Mouse (Mus musculus): ENCODE data around the gene Asxl2. TPM values are rescaled to one million over a fixed set of nuclear protein-coding genes. Genes with fewer than 3 reads are reported as not detected.
"Not testable (repeated sequence)": the region's sequence is repeated elsewhere in the genome, so short reads cannot be mapped to it uniquely, and the experiment has no call there.

Asxl2 gene
- polyA plus RNA-seq, 1 experiment from 2014 or later: 12.8 TPM

DNA sequence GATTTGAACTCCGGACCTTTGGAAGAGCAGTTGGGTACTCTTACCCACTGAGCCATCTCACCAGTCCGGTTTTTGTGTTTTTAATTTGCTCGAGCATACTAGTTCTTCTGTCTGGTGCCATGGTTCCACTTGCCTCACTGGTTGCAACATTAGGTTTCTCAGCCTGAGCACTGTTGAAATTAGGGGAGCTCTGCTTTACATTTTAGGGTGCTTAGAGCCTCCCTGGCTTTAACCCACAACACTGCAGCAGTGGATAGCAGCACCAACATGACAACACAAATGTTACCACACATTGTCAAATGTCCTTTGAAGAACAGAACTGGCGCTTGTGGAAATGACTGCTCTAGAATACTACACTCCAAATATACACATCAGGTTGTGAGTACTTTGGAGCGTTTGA lies 98.9 kb downstream of the Asxl2 start:
- no peaks in the 10 kb centered on the region for H3K36me3 ChIP-seq
- H3K9ac ChIP-seq: no peak overlapping the region
- no peak for ATAC-seq (ENCODE audit: low FRiP score)
- 95% methylated on average over 5 of the region's 5 CpGs for WGBS
- H3K4me2 ChIP-seq: no peak overlapping the region
- no peaks in the 10 kb centered on the region for H3K27me3 ChIP-seq
- no peaks in the 10 kb centered on the region for H3K4me1 ChIP-seq (replicated peaks)
- no peak overlapping the region for H3K4me3 ChIP-seq
- H3K9me3 ChIP-seq: no peaks in the 10 kb centered on the region
- no peak overlapping the region for H3K27ac ChIP-seq

DNA sequence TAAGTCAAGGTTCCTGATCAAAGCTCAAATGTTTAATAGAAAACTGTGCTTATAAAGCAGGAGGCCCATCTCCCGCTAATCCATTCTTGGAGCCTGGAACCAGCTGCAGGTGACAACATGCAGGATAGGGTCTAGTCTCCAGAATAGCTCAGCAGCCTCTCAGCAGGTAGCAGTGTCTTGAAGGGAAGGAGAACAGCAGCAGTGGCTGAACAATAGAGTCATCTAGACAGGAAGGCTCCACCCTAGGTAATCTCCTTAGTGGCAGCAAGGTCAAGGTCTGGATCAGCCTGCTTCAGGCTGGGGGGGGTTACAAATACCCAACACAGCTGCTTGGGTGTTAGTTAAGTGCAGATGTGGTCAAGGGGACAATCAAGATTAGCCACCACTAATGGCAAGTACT lies 108.8 kb downstream of the Asxl2 start:
- WGBS: 95% methylated on average over 1 of the region's 1 CpGs
- ATAC-seq (ENCODE audit: low FRiP score); H3K27ac ChIP-seq; H3K4me3 ChIP-seq; H3K36me3 ChIP-seq; H3K9ac ChIP-seq; H3K4me1 ChIP-seq (replicated peaks); H3K4me2 ChIP-seq; H3K9me3 ChIP-seq; H3K27me3 ChIP-seq: not testable (repeated sequence)

DNA sequence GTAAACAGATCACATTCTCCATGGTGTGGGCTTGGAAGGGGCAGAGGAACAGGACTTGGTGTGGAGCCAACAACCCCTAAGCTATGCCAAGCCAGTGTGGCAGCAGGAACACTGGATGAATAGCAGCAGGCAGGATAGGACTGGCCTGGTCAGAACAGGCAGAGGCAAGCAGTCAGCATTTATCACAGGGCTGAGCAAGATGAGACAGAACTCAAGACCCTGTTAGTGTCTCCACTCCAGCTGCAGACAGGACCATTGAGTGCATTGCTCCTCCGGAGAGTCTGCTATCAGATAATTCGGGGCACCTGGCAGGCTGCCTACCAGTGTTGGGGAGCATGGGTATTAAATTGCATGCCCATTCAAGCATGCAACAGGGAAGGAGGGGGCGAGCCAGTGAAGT lies 111.0 kb downstream of the Asxl2 start:
- Histone ChIP-seq H3K4me3 (no peak overlapping the region), H3K27ac (no peak overlapping the region), H3K9ac (no peak overlapping the region), H3K4me2 (no peak overlapping the region), H3K36me3 (no peaks in the 10 kb centered on the region), H3K4me1 (replicated peaks) (no peaks in the 10 kb centered on the region), H3K27me3 (no peaks in the 10 kb centered on the region), H3K9me3 (no peaks in the 10 kb centered on the region; the same call in 1 of the 2 replicates)
- peak; percentile 69; the same call in 1 of the 2 replicates for ATAC-seq (ENCODE audit: low FRiP score)
- WGBS: 78% methylated on average over 3 of the region's 3 CpGs

DNA sequence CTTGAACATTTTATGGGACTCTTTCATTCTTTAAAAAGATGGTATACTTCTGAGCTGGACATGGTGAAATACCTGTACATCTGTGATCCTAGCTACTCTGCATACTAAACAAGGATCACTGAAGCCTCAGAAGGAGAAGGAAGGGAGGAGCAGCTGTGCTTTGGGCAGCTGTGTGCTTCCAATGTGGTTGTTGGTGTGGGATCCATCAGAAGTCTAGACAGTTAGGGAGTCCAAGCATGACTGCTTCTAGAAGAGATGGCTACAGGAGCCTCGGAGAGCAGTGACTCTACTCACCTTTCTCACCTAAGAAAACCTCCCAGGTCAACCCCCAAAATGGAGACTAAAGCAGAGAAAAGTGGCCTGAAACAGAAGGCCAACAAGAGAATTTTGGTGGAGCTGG lies 111.4 kb downstream of the Asxl2 start:
- 86% methylated on average over 1 of the region's 1 CpGs for WGBS
- Histone ChIP-seq H3K27me3 (no peaks in the 10 kb centered on the region), H3K4me3 (no peak overlapping the region), H3K9me3 (no peaks in the 10 kb centered on the region; the same call in 1 of the 2 replicates), H3K9ac (no peak overlapping the region), H3K36me3 (no peaks in the 10 kb centered on the region), H3K4me1 (replicated peaks) (no peaks in the 10 kb centered on the region), H3K4me2 (no peak overlapping the region), H3K27ac (no peak overlapping the region)
- no peak for ATAC-seq (ENCODE audit: low FRiP score)

DNA sequence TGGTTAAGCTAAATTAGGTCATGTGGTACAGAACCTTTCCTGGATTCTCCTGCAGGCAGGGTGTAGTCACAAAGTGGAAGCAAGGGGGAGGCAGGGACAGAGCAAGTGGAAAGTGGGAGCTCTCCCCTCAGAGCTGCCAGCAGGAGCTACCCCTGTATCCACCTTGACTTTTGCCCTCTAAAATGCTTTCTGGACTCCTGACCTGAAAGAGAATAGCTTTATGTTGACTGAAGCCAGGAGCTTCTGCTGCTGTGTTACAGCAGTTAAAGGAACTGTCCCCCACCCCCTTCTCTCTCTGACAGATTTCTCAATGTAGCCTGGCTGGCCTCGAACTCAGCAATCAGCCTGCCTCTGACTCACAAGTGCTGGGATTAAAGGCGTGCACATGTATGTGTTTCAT lies 112.9 kb downstream of the Asxl2 start:
- H3K4me3 ChIP-seq: no peak overlapping the region
- no peak overlapping the region for H3K9ac ChIP-seq
- no peak for ATAC-seq (ENCODE audit: low FRiP score)
- no peaks in the 10 kb centered on the region; the same call in 1 of the 2 replicates for H3K9me3 ChIP-seq
- no peaks in the 10 kb centered on the region for H3K4me1 ChIP-seq (replicated peaks)
- no peaks in the 10 kb centered on the region for H3K27me3 ChIP-seq
- no peaks in the 10 kb centered on the region for H3K36me3 ChIP-seq
- H3K27ac ChIP-seq: no peak overlapping the region
- no peak overlapping the region for H3K4me2 ChIP-seq
- WGBS: 72% methylated on average over 2 of the region's 2 CpGs

DNA sequence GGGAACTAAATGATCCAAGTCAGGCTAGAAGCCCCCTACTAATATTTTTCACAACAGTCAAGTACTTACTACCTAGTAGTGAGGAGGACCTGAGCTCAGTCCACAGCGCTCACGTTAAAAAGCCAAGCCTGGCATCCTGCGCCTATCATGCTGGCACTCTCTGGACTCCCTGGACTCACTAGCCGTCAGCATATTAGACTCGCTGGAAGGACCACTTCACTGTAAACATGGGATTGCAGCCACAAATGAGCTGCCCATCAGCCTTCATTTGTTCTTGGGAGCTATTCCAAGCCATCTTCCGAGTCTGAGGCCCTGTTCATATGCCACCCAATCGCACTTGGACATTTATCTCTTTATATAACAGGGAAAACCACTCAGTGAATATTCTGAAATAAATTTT lies 114.2 kb downstream of the Asxl2 start:
- Histone ChIP-seq H3K9ac (no peak overlapping the region), H3K27me3 (no peaks in the 10 kb centered on the region), H3K4me3 (no peak overlapping the region), H3K4me2 (no peak overlapping the region), H3K36me3 (no peaks in the 10 kb centered on the region), H3K9me3 (no peaks in the 10 kb centered on the region), H3K4me1 (replicated peaks) (no peaks in the 10 kb centered on the region), H3K27ac (no peak overlapping the region)
- ATAC-seq (ENCODE audit: low FRiP score): no peak
- WGBS: 94% methylated on average over 7 of the region's 7 CpGs

DNA sequence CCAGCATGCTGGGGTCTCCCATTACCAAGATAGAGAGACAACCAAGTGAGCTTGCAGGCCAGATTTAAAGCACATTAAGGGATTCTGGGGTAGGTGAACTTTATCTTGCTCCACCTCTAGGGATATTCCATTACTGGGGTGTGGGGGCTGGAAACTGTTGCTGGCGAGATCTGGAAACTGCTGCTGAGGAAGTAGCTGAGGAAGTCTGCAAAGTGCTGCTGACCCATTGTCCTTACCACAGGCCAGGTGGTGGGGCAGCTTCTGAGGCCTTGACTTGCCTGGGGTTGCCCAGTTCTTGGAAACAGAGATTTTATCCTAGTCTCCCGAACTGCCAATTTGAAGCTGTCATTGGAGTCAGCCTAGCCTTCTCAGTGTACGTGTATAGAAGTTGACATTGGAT lies 118.8 kb downstream of the Asxl2 start:
- Histone ChIP-seq H3K27ac (no peak overlapping the region), H3K4me1 (replicated peaks) (no peaks in the 10 kb centered on the region; the same call in 1 of the 2 replicates), H3K9me3 (no peaks in the 10 kb centered on the region), H3K36me3 (no peaks in the 10 kb centered on the region), H3K9ac (no peak overlapping the region), H3K27me3 (no peaks in the 10 kb centered on the region), H3K4me3 (no peak overlapping the region), H3K4me2 (no peak overlapping the region)
- 76% methylated on average over 3 of the region's 3 CpGs for WGBS
- ATAC-seq (ENCODE audit: low FRiP score): no peak

DNA sequence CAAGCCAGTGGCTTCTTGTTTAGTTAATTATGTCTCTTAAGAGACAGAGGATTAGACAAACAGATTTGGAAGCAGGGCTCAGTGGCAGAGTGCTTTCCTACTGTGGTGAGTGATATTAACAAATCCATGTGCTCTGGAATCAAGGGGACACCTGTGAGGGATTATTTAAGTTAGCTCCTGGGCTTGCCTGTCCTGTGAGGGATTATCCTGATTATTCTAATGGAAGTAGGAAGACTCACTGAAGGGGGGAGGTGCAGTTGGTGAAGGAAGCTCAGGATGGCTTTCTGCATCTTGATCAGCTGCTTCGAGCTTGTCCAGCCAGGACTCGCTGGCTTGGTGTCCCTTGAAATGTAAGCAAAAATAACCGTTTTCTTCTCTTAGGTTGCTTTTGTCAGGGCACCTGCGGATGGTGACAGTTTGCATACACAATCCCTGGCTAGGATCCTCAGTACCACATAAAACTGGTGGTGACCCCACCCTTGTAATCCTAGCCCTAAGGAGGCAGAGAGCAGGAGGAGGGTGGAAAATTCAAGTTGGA lies 119.5 kb downstream of the Asxl2 start:
- WGBS: 54% methylated on average over 4 of the region's 4 CpGs
- no peak overlapping the region for H3K4me3 ChIP-seq
- H3K27ac ChIP-seq: no peak overlapping the region
- H3K9ac ChIP-seq: no peak overlapping the region
- no peaks in the 10 kb centered on the region; the same call in 1 of the 2 replicates for H3K4me1 ChIP-seq (replicated peaks)
- H3K9me3 ChIP-seq: no peaks in the 10 kb centered on the region
- no peaks in the 10 kb centered on the region for H3K36me3 ChIP-seq
- no peak overlapping the region for H3K4me2 ChIP-seq
- no peak for ATAC-seq (ENCODE audit: low FRiP score)
- no peaks in the 10 kb centered on the region for H3K27me3 ChIP-seq

DNA sequence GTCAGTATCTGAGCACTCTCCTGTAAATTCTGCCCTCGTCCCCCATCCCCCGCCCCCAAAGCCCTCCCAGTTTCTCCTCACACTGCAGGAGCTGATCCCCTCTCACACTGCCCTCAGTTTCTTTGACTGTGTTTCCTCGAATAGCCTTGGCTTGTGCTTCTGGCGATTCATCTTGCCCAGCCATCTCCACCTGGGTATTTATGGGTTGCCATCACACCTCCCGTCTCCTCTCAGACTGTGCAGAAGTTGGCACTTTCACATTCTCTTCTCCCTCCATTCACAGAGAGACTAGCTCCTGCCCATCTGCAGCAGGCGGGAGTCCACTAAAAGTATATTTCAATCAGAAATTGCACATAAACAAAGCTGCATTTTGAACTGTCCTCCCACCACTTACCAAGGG lies 120.1 kb downstream of the Asxl2 start:
- no peak for ATAC-seq (ENCODE audit: low FRiP score)
- no peaks in the 10 kb centered on the region for H3K9me3 ChIP-seq
- no peaks in the 10 kb centered on the region; the same call in 1 of the 2 replicates for H3K4me1 ChIP-seq (replicated peaks)
- H3K9ac ChIP-seq: no peak overlapping the region
- H3K36me3 ChIP-seq: no peaks in the 10 kb centered on the region
- no peak overlapping the region for H3K27ac ChIP-seq
- H3K27me3 ChIP-seq: no peaks in the 10 kb centered on the region
- no peak overlapping the region for H3K4me2 ChIP-seq
- 45% methylated on average over 6 of the region's 6 CpGs for WGBS
- H3K4me3 ChIP-seq: no peak overlapping the region

DNA sequence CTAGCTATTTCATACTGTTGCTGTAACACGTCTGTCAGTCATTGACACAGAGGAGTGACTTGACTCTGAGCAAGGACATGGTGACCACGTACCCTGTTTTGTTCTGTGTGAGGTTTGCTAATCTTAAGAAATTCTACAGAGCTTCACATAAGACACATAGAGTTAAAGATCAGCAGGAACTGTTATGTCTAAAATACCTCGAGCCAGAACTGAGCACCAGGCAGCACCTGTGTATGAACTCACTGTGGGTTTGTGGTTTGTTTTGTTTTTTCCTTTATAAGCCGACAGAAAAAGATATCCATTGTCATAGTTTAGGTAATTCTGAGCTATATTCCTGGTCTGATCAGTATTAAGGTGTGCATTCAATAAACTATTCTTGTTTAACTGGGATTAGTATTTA lies 120.8 kb downstream of the Asxl2 start:
- Histone ChIP-seq H3K9me3 (no peaks in the 10 kb centered on the region), H3K9ac (no peak overlapping the region), H3K4me3 (no peak overlapping the region), H3K27ac (no peak overlapping the region), H3K27me3 (no peaks in the 10 kb centered on the region), H3K4me1 (replicated peaks) (no peaks in the 10 kb centered on the region; the same call in 1 of the 2 replicates), H3K36me3 (no peaks in the 10 kb centered on the region), H3K4me2 (no peak overlapping the region)
- WGBS: 62% methylated on average over 4 of the region's 4 CpGs
- ATAC-seq (ENCODE audit: low FRiP score): no peak

DNA sequence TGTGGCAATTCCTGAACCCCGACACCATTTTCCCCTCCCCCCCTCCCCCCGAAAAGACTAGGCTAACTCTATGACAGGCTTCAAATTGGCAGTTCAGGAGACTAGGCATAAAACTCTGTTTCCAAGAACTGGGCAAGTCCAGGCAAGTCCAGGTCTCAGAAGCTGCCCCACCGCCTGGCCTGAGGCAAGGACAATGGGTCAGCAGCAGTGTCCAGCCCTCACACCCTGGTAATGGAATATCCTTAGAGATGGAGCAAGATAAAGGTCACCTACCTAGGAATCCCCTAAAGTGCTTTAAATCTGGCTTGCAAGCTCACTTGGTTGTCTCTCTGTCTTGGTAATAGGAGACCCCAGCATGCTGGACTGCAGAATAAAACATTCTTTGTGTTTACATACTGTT lies 121.3 kb downstream of the Asxl2 start:
- Histone ChIP-seq H3K36me3 (no peaks in the 10 kb centered on the region), H3K9ac (no peak overlapping the region), H3K4me3 (no peak overlapping the region), H3K27ac (no peak overlapping the region), H3K4me2 (no peak overlapping the region), H3K27me3 (no peaks in the 10 kb centered on the region), H3K9me3 (no peaks in the 10 kb centered on the region), H3K4me1 (replicated peaks) (no peaks in the 10 kb centered on the region; the same call in 1 of the 2 replicates)
- no peak for ATAC-seq (ENCODE audit: low FRiP score)
- WGBS: 77% methylated on average over 3 of the region's 3 CpGs

DNA sequence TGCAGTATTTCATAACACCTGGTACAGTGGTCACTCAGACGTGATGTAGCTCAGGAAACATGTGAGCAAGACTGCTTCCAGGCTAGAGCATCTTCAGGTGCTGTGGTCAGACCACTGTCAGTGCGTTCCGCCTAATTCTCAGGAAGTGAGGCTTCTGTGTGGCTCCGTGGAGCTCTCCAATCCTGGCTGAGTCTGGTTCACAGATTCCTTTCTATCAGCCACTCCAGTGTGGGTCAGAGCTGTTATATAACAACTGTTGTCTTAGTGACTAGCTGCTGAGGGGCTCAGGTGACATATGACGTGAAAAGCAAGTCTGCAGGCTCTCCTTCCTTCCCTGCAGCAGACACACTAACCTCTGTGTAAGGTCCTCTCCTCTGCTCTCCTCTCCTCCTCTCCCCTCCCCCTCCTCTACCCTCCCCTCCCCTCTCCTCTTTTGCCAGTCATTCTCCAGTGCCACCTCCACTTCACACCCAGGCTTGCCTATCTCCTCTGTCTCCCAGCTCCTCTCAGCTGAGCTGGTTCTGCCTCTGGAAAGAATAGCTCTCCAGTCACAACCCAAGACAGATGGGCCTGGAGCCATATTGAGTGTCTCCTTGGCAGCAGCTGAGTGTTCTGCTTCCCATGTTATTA lies 122.0 kb downstream of the Asxl2 start:
- no peak overlapping the region for H3K27ac ChIP-seq
- H3K4me1 ChIP-seq (replicated peaks): no peaks in the 10 kb centered on the region; the same call in 1 of the 2 replicates
- no peak; the same call in 1 of the 2 replicates for ATAC-seq (ENCODE audit: low FRiP score)
- no peaks in the 10 kb centered on the region for H3K27me3 ChIP-seq
- no peak overlapping the region for H3K9ac ChIP-seq
- no peaks in the 10 kb centered on the region for H3K36me3 ChIP-seq
- no peak overlapping the region for H3K4me2 ChIP-seq
- 61% methylated on average over 5 of the region's 5 CpGs for WGBS
- H3K9me3 ChIP-seq: no peaks in the 10 kb centered on the region
- no peak overlapping the region for H3K4me3 ChIP-seq

DNA sequence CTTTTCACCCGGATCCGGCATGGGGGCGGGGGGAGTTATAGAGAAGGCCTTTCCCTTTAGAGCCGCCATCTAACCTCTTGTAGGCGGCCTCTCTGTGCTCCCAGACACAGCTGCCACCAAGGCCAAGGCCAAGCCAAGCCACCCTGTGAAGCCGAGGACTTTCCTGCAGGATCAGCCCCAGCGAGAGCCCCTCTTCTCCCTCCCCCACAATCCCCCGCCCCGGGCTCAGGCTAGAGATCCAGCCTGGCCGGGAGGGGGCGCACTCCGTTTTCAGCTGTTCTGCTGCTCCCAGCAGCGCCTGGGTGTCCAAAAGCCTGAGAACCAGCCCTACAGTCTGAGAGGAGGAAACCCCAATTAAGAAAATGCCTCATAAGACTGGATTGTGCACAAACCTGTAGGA lies 123.6 kb downstream of the Asxl2 start:
- Histone ChIP-seq H3K9ac (no peak overlapping the region), H3K27ac (no peak overlapping the region), H3K4me1 (replicated peaks) (no peaks in the 10 kb centered on the region; the same call in 1 of the 2 replicates), H3K36me3 (no peaks in the 10 kb centered on the region), H3K9me3 (no peaks in the 10 kb centered on the region), H3K4me3 (no peak overlapping the region), H3K27me3 (no peaks in the 10 kb centered on the region), H3K4me2 (0 out of 2 replicates have a peak overlapping the region, but pooled peaks have one; percentile 13)
- 9% methylated on average over 13 of the region's 13 CpGs for WGBS
- ATAC-seq (ENCODE audit: low FRiP score): no peak

Data from hindbrain, embryonic 13.5 days (tissue).